Mouse (Mus musculus) kidney, embryonic 16.5 days (tissue): ENCODE data around the gene Mtmr11. TPM values are rescaled to one million over a fixed set of nuclear protein-coding genes. Genes with fewer than 3 reads are reported as not detected.
"Not testable (repeated sequence)": the region's sequence is repeated elsewhere in the genome, so short reads cannot be mapped to it uniquely, and the experiment has no call there.

Experiments
- ATAC-seq: fragments of 200-750 bp; cut with Nextera tagmentation; 2 replicates; pipeline ENCODE4 v1.8.0; 2017; ENCODE audit warnings: moderate TSS enrichment; ENCODE audit not compliant: low FRiP score, low TSS enrichment
- H3K27ac ChIP-seq: fragments of 300-500 bp; sonication (generic); 2 replicates; pipeline ENCODE4 v1.5.1; 2014; ENCODE audit warnings: low read length
- H3K27me3 ChIP-seq: fragments of 300-500 bp; sonication (generic); 2 replicates; pipeline ENCODE4 v1.6.1; 2014; ENCODE audit warnings: low read length, control low read depth, mixed read lengths; ENCODE audit not compliant: insufficient read depth
- H3K36me3 ChIP-seq: fragments of 300-500 bp; sonication (generic); 2 replicates; pipeline ENCODE4 v1.6.1; 2014; ENCODE audit warnings: low read length, control low read depth, mixed read lengths; ENCODE audit not compliant: insufficient read depth
- H3K4me1 ChIP-seq: fragments of 300-500 bp; sonication (generic); 2 replicates; pipeline ENCODE4 v1.6.1; 2014; ENCODE audit warnings: low read length, control low read depth, mixed read lengths; ENCODE audit not compliant: insufficient read depth
- H3K4me2 ChIP-seq: fragments of 300-500 bp; sonication (generic); replicated peaks from 2 replicates; pipeline ENCODE4 v1.6.1; 2014; ENCODE audit warnings: low read depth, low read length
- H3K4me3 ChIP-seq: fragments of 300-500 bp; sonication (generic); 2 replicates; pipeline ENCODE4 v1.5.1; 2014; ENCODE audit warnings: mild to moderate bottlenecking, low read length
- H3K9ac ChIP-seq: fragments of 300-500 bp; sonication (generic); replicated peaks from 2 replicates; pipeline ENCODE4 v1.6.1; 2014; ENCODE audit warnings: low read length
- H3K9me3 ChIP-seq: fragments of 300-500 bp; sonication (generic); 2 replicates; pipeline ENCODE4 v1.6.1; 2016; ENCODE audit warnings: low read length, control low read depth
- WGBS: fragments of 180-500 bp; shearing (Covaris S2); extraction: QIAGEN DNeasy Blood & Tissue Kit; methylation state at CpG from one replicate; pipeline ENCODE4 v1.1.7; 2014; 5-methylcytosine and 5-hydroxymethylcytosine counted together
- polyA plus RNA-seq: library from polyadenylated mRNA; unstranded; fragments of >200 nt; fragmentation: Nextera tagmentation; extraction: Ambion mirVana; gene quantifications from 2 replicates; pipeline ENCODE4 v1.2.1, GENCODE M21; 2015

Mtmr11 gene
- polyA plus RNA-seq, 1 experiment from 2014 or later, result 30.8 TPM

DNA sequence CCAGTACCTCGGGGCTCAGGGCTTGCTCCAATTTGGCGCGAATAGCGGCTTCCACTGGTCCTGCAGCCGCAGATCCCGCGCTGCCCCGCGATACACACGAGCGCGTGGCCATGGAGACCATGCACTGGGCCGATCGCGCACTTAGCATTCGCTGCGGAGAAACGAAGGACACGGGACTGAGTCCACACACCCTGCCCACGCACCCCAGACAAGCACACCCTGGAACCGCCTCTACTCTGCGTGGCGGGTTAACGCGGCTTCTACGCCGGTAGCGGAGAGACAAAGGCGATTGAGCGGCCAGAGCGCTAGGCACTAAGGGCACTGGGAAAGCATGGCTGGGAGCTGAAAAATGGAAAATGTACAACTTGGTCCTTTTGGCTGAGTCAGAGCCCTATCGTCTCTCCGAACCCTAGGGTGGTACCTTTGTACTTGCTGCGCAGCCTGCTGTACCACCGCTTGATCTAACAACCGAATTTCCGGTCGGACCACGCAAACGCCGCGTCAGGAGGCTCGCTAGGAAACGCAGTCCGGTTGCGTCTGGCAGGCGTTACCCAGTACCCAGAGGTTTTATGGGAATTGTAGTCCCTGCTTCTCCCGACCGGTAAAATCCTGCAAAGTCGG lies 35.4 kb downstream of the Mtmr11 start:
- peak overlapping the region; percentile 92 for H3K27ac ChIP-seq
- H3K9me3 ChIP-seq, result peaks cover 4% of the 10 kb centered on the region; the same call in 1 of the 2 replicates
- H3K27me3 ChIP-seq, result no peaks in the 10 kb centered on the region
- peaks cover 4% of the 10 kb centered on the region; the same call in 1 of the 2 replicates for H3K36me3 ChIP-seq
- H3K9ac ChIP-seq, result peak overlapping the region; percentile 91
- WGBS, result under 1% methylated on average over 50 of the region's 50 CpGs
- peak overlapping the region; percentile 95 for H3K4me2 ChIP-seq
- ATAC-seq, result peak; percentile 93
- H3K4me1 ChIP-seq, result peaks cover 12% of the 10 kb centered on the region
- peak overlapping the region; percentile 83 for H3K4me3 ChIP-seq

- H3K4me1 ChIP-seq, result peaks cover 12% of the 10 kb centered on the region
- 2% methylated on average over 6 of the region's 6 CpGs for WGBS
- peak; percentile 50 for ATAC-seq
- peak overlapping the region; percentile 83 for H3K4me3 ChIP-seq
- peak overlapping the region; percentile 91 for H3K9ac ChIP-seq
- peak overlapping the region; percentile 95 for H3K4me2 ChIP-seq
- no peaks in the 10 kb centered on the region for H3K27me3 ChIP-seq
- H3K27ac ChIP-seq, result no peak overlapping the region
- peaks cover 4% of the 10 kb centered on the region; the same call in 1 of the 2 replicates for H3K9me3 ChIP-seq
- peaks cover 4% of the 10 kb centered on the region; the same call in 1 of the 2 replicates for H3K36me3 ChIP-seq
Observed at GRCm38 (mm10) chr3:96198181-96198580, 36.4 kb downstream of the Mtmr11 start.

- not testable (repeated sequence) for H3K36me3 ChIP-seq, ATAC-seq, H3K4me3 ChIP-seq, H3K27ac ChIP-seq, H3K9ac ChIP-seq, H3K27me3 ChIP-seq, H3K9me3 ChIP-seq
- peak overlapping the region; percentile 95 for H3K4me2 ChIP-seq
- H3K4me1 ChIP-seq, result peaks cover 12% of the 10 kb centered on the region
- 34% methylated on average over 6 of the region's 8 CpGs for WGBS
Observed at GRCm38 (mm10) chr3:96198601-96199251, 36.9 kb downstream of the Mtmr11 start.

- Histone ChIP-seq H3K36me3 (peaks cover 4% of the 10 kb centered on the region; the same call in 1 of the 2 replicates), H3K27ac (no peak overlapping the region), H3K4me1 (peaks cover 12% of the 10 kb centered on the region), H3K27me3 (no peaks in the 10 kb centered on the region), H3K4me2 (no peak overlapping the region), H3K4me3 (no peak overlapping the region), H3K9me3 (peaks cover 4% of the 10 kb centered on the region; the same call in 1 of the 2 replicates), H3K9ac (no peak overlapping the region)
- 45% methylated on average over 2 of the region's 2 CpGs for WGBS
- ATAC-seq, result no peak
Observed at GRCm38 (mm10) chr3:96199731-96200130, 37.9 kb downstream of the Mtmr11 start.

GRCm38 (mm10) chr3:96207819-96208218 lies 46.0 kb downstream of the Mtmr11 start:
- Histone ChIP-seq H3K4me1 (peaks cover 3% of the 10 kb centered on the region; the same call in 1 of the 2 replicates), H3K4me3 (no peak overlapping the region), H3K9me3 (no peaks in the 10 kb centered on the region), H3K36me3 (no peaks in the 10 kb centered on the region), H3K9ac (no peak overlapping the region), H3K27ac (no peak overlapping the region), H3K27me3 (0 out of 2 replicates have a peak, but pooled peaks cover 5% of the 10 kb centered on the region), H3K4me2 (no peak overlapping the region)
- WGBS, result 79% methylated on average over 3 of the region's 3 CpGs
- no peak for ATAC-seq

GRCm38 (mm10) chr3:96209242-96209641 lies 47.4 kb downstream of the Mtmr11 start:
- no peak overlapping the region for H3K9ac ChIP-seq
- no peaks in the 10 kb centered on the region for H3K36me3 ChIP-seq
- no peak overlapping the region for H3K27ac ChIP-seq
- H3K4me2 ChIP-seq, result no peak overlapping the region
- 0 out of 2 replicates have a peak, but pooled peaks cover 5% of the 10 kb centered on the region for H3K27me3 ChIP-seq
- ATAC-seq, result no peak
- peaks cover 3% of the 10 kb centered on the region; the same call in 1 of the 2 replicates for H3K4me1 ChIP-seq
- no peaks in the 10 kb centered on the region for H3K9me3 ChIP-seq
- no peak overlapping the region for H3K4me3 ChIP-seq
- WGBS, result 27% methylated on average over 15 of the region's 15 CpGs

DNA sequence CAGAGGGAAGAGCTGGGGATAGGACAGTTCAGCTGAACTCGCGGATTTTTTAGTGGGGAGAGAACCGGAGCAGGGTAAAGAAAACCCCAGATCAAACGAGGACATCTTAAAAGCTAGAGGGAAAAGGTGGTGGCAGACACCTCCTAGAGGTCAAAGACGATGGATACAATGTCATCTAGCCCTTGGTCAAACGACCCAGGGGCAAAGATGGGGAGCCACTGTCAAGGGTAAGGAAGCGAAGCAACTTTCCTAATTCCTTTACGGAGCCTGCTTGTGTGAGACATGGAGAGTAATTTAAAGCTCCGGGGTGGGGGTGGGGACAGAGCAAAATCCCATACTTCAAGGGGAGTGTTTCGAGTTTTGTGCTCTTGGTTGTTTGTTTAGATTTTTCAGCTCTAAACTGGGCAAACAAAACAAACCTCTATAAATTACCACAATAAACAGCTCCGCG lies 57.4 kb downstream of the Mtmr11 start:
- H3K9ac ChIP-seq, result peak overlapping the region; percentile 89
- H3K4me2 ChIP-seq, result peak overlapping the region; percentile 77
- peak overlapping the region; percentile 100 for H3K27ac ChIP-seq
- 0 out of 2 replicates have a peak, but pooled peaks cover 3% of the 10 kb centered on the region for H3K27me3 ChIP-seq
- no peak for ATAC-seq
- H3K9me3 ChIP-seq, result no peaks in the 10 kb centered on the region
- peaks cover 34% of the 10 kb centered on the region for H3K4me1 ChIP-seq
- under 1% methylated on average over 12 of the region's 12 CpGs for WGBS
- peak overlapping the region; percentile 72 for H3K4me3 ChIP-seq
- no peaks in the 10 kb centered on the region for H3K36me3 ChIP-seq

- H3K4me3 ChIP-seq, result peak within 1 kb of the TSS; percentile 72
- H3K36me3 ChIP-seq, result no peaks in the 10 kb centered on the region
- H3K27me3 ChIP-seq, result 0 out of 2 replicates have a peak, but pooled peaks cover 1% of the 10 kb centered on the region
- no peaks in the 10 kb centered on the region for H3K9me3 ChIP-seq
- ATAC-seq, result peak; percentile 86
- H3K4me2 ChIP-seq, result peak within 1 kb of the TSS; percentile 77
- peak within 1 kb of the TSS; percentile 100 for H3K27ac ChIP-seq
- H3K9ac ChIP-seq, result peak within 1 kb of the TSS; percentile 89
- H3K4me1 ChIP-seq, result peaks cover 37% of the 10 kb centered on the region
- under 1% methylated on average over 36 of the region's 37 CpGs for WGBS
Observed at GRCm38 (mm10) chr3:96219661-96220130, 57.9 kb downstream of the Mtmr11 start, which contains the start of the genes Bola1 and Hist2h2ab. Gene Bola1 (minus strand): TSS chr3:96219709. Gene Hist2h2ab (plus strand): TSS chr3:96219865.

DNA sequence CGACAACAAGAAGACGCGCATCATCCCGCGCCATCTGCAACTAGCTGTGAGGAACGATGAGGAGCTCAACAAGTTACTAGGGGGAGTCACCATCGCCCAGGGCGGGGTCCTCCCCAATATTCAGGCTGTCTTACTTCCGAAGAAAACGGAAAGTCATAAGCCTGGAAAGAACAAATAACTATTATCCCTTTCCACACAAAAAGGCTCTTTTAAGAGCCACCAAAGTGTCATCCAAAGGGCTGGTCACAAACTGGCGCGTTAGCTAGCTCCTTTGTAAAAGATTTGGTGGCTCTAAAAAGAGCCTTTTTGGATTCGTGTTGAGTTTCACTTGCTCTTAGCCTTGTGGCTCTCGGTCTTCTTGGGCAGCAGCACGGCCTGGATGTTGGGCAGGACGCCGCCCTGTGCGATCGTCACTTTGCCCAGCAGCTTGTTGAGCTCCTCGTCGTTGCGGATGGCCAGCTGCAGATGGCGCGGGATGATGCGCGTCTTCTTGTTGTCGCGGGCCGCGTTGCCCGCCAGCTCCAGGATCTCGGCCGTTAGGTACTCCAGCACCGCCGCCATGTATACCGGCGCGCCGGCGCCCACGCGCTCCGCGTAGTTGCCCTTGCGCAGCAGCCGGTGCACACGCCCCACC lies 58.4 kb downstream of the Mtmr11 start:
- H3K4me1 ChIP-seq, result peaks cover 41% of the 10 kb centered on the region
- peak overlapping the region; percentile 100 for H3K27ac ChIP-seq
- H3K4me3 ChIP-seq, result peak overlapping the region; percentile 72
- peak; percentile 0; the same call in 1 of the 2 replicates for ATAC-seq
- under 1% methylated on average over 28 of the region's 47 CpGs for WGBS
- not testable (repeated sequence) for H3K9me3 ChIP-seq, H3K27me3 ChIP-seq, H3K36me3 ChIP-seq
- peak overlapping the region; percentile 77 for H3K4me2 ChIP-seq
- H3K9ac ChIP-seq, result peak overlapping the region; percentile 89
